26 mouse cellular contexts compared by ENCODE assay signal in the genomic region with DNA sequence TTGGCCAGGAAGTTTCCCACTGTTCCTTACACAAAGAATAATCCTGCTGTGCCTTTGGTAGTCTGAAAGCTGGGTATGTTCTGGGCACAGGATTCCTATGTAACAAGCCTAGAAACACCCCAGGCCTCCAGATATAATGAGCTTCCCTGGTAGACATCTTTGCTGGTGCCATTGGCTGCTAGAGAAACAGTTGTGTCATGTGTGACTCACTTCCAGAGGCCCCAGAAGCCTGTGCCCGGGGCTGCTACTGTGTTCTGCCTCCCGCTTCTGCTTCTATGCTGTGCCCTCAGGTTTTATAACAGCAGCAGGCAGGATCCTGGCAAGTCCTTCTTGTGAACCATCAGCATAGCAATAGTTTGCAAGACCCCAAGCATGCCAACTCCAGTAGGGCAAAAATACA.
DNase-seq lines count a peak whose midpoint lies in the region; ATAC-seq and TF ChIP-seq lines count a peak whose summit lies in the region.
"Had no signal": no experiment of that assay in that cellular context is flagged by ENCODE, and none has a peak within 500 bp of the region (broad histone marks: within the 10 kb centered on the region; RNA-seq: fewer than 3 reads in every experiment).

No protein-coding gene starts in this region.

- DNase-seq in adrenal gland, postnatal 14 days, result peak; percentile 35
- no peak for DNase-seq in adrenal gland, adult 18-20 months (ENCODE audit: low spot score in 2 of 2)
- DNase-seq in 3T3-L1 (ENCODE audit: low read depth, low spot score), result peak; percentile 57
- peak; percentile 47 for DNase-seq in Muller cell, postnatal 12 days (ENCODE audit: inconsistent ontology term)
- peak; percentile 36 for DNase-seq in brain, adult 2 months (ENCODE audit: low read depth, low spot score)
- DNase-seq in right cerebral cortex, postnatal 10 days (ENCODE audit: low spot score in 2 of 2), result no peak
- DNase-seq in stomach, postnatal 0 days (ENCODE audit: low spot score), result no peak
- DNase-seq: cerebellum, adult 18-20 months; cerebellum, adult 9-10 months; cerebellum, postnatal 14 days; gastrocnemius, postnatal 25 days; heart, adult 2 months; heart, postnatal 14 days; heart, postnatal 4 days; kidney, adult 18-20 months; kidney, adult 9 months had no signal

- ATAC-seq in stomach, postnatal 0 days (ENCODE audit: low FRiP score, low TSS enrichment), result no peak
- ATAC-seq: CD4-positive, CD25-positive, alpha-beta regulatory T cell, adult 4 months; forebrain, embryonic 14.5 days; hindbrain, postnatal 0 days; inflammation-experienced regulatory T-cells, adult 6 months; intestine, embryonic 16.5 days; Patski had no signal

- H3K4me1 ChIP-seq in stomach, postnatal 0 days (replicated peaks; ENCODE audit: control insufficient read depth, insufficient read depth), result no peaks in the 10 kb centered on the region

- no peak overlapping the region for H3K9ac ChIP-seq in stomach, postnatal 0 days (ENCODE audit: low read length)
- H3K9ac ChIP-seq: heart, embryonic 13.5 days; hindbrain, embryonic 14.5 days had no signal

- no peak overlapping the region for H3K4me2 ChIP-seq in stomach, postnatal 0 days (replicated peaks; ENCODE audit: low read depth)
- H3K4me2 ChIP-seq: heart, embryonic 13.5 days; hindbrain, embryonic 14.5 days had no signal

- no peak overlapping the region for H3K4me3 ChIP-seq in stomach, postnatal 0 days (ENCODE audit: low read depth, low read length)
- H3K4me3 ChIP-seq: forebrain, embryonic 10.5 days; heart, adult 2 months; heart, embryonic 10.5 days; heart, embryonic 13.5 days had no signal

- 71% methylated on average over 2 of the region's 2 CpGs for WGBS in stomach, postnatal 0 days

- no peaks in the 10 kb centered on the region for H3K9me3 ChIP-seq in stomach, postnatal 0 days (ENCODE audit: control insufficient read depth, low read length)
- H3K9me3 ChIP-seq: forebrain, embryonic 10.5 days; heart, embryonic 10.5 days; heart, embryonic 13.5 days had no signal

- TF ChIP-seq EP300 in stomach, postnatal 0 days (optimal IDR thresholded peaks at IDR 0.05), result no peak

- no peaks in the 10 kb centered on the region for H3K36me3 ChIP-seq in stomach, postnatal 0 days (ENCODE audit: control insufficient read depth, insufficient read depth, low read length)

- H3K27ac ChIP-seq in stomach, postnatal 0 days (replicated peaks), result no peak overlapping the region
- H3K27ac ChIP-seq: forebrain, embryonic 10.5 days; heart, adult 2 months; heart, embryonic 10.5 days; heart, embryonic 13.5 days; hindbrain, embryonic 14.5 days; hindbrain, postnatal 0 days had no signal

- H3K27me3 ChIP-seq in stomach, postnatal 0 days (ENCODE audit: control insufficient read depth, insufficient read depth, low read length), result no peaks in the 10 kb centered on the region
- H3K27me3 ChIP-seq: heart, embryonic 13.5 days; Patski had no signal

- no peak for TF ChIP-seq CTCF in stomach, postnatal 0 days (IDR thresholded peaks at IDR 0.05; ENCODE audit: low read depth)

Comparison
In these comparisons a context has a peak if more than half of its experiments do, and no peak if none do; other contexts are left out.
1. DNase-seq: peak in adrenal gland, postnatal 14 days (single experiment), 3T3-L1 (single experiment), Muller cell, postnatal 12 days (single experiment) and brain, adult 2 months (single experiment); none in adrenal gland, adult 18-20 months (0 of 2), right cerebral cortex, postnatal 10 days (0 of 2) and stomach, postnatal 0 days (single experiment).